Mouse (Mus musculus): Measurements from ENCODE around the gene Eif3k. TPM values are rescaled to one million over a fixed set of nuclear protein-coding genes. Genes with fewer than 3 reads are reported as not detected.
A peak's percentile ranks its signal among the peaks of the same experiment; 100 is the strongest.

The Eif3k gene
- total RNA-seq, 2 experiments from 2014 or later: 198 to 202 TPM

DNA sequence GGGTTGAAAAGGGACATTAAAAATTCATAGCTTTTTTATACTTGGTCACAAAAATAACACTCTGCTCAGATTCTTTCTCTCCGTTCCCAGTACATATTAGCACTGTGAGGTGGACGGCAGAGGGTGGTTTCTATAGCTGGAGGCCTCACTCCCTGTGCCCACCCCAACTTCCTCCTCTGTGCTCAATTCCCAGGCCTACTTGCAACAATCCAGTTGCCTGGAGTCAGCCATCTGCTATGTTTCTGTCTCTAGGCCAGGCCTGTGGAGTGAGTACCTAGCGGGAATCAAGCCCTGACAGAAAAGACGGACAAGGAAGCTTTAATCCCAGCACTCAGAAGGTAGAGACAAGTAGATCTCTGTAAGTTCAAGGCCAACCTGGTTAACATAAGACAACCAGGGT is 59.1 kb downstream of the Eif3k start:
- Histone ChIP-seq H3K4me3 (no peak overlapping the region), H3K27ac (peak overlapping the region; percentile 92)
- no peak for TF ChIP-seq CTCF (conservative IDR thresholded peaks at IDR 0.05)
- no peak for DNase-seq (ENCODE audit: low spot score in 2 of 2)

DNA sequence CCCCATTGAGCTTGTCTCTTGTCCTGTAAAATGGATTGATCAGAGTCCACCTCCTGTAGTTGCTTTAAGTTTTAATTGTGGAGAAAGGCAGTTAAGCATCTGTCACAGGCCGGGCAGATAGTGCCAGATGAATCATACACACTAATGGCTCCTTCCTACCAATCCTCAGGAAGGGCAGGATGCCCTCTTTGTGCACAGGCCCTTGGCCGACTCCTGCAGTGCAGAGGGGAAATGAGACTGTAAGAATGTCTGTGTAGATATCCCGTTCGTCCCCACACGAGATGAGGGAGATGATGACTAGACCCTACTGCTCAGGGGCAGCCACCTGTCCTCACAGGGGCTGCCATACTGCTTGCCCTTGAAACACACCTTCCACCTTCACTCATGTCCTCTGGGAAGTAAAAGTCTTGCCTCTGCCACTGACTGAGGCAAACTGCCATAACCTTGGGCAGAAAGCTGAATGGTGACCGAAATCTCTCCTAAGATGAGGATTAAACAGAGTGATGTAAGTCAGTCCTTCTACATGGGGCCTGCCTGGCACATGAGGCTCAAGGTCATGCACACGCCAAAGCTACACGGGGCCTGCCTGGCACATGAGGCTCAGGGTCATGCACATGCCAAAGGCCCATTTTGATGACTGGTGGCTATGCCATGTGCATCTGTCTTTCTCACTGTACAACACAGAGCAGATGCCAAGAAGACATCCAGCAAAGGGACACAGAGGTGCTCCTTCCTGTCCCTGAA is 59.8 kb downstream of the Eif3k start:
- no peak for DNase-seq (ENCODE audit: low spot score in 2 of 2)
- H3K4me3 ChIP-seq: no peak overlapping the region
- TF ChIP-seq CTCF (conservative IDR thresholded peaks at IDR 0.05): no peak
- peak overlapping the region; percentile 92 for H3K27ac ChIP-seq

Other genes with a start within 250 kb of the Eif3k start
- gene Mrps12, start 240.0 kb downstream of the Eif3k start, total RNA-seq (2021): 10 to 100 TPM; 57.5 to 57.9 TPM
- gene Sars2, start 239.9 kb downstream of the Eif3k start, total RNA-seq (2021): 10 to 100 TPM; 13.9 to 14.3 TPM
- under 1 TPM; 0.34 to 0.36 TPM for gene Ccer2, start 225.7 kb downstream of the Eif3k start, total RNA-seq (2021)
- gene Sirt2, start 215.1 kb downstream of the Eif3k start, total RNA-seq (2021): 100 to 1,000 TPM; 128 to 139 TPM
- 10 to 100 TPM; 25.6 to 27.2 TPM for gene Nfkbib, start 214.4 kb downstream of the Eif3k start, total RNA-seq (2021)
- gene Rinl, start 192.9 kb downstream of the Eif3k start, total RNA-seq (2021): 1 to 10 TPM; 2.6 to 4.5 TPM
- 100 to 1,000 TPM; 410 to 476 TPM for gene Hnrnpl, start 173.3 kb downstream of the Eif3k start, total RNA-seq (2021)
- gene Ech1, start 156.6 kb downstream of the Eif3k start, total RNA-seq (2021): 10 to 100 TPM; 66.4 to 68.8 TPM
- 1 to 10 TPM; 4.4 to 6.8 TPM for gene Lgals4, start 148.0 kb downstream of the Eif3k start, total RNA-seq (2021)
- not detected for gene Lgals7, start 118.0 kb downstream of the Eif3k start, total RNA-seq (2021)
- under 1 TPM; 0.15 to 0.29 TPM for gene Capn12, start 100.4 kb downstream of the Eif3k start, total RNA-seq (2021)
- 100 to 1,000 TPM; 131 to 134 TPM for gene Actn4, start 19.5 kb downstream of the Eif3k start, total RNA-seq (2021)
- gene Map4k1, start 186 bp upstream of the Eif3k start, total RNA-seq (2021): 1 to 10 TPM in 1 of 2 experiments, under 1 TPM in 1; 0.90 to 1.8 TPM
- 10 to 100 TPM; 19.6 to 23.3 TPM for gene Ryr1, start 143.3 kb upstream of the Eif3k start, total RNA-seq (2021)
- under 1 TPM; 0.91 to 0.97 TPM for gene Rasgrp4, start 153.0 kb upstream of the Eif3k start, total RNA-seq (2021)
- gene Fam98c, start 174.4 kb upstream of the Eif3k start, total RNA-seq (2021): 10 to 100 TPM; 28.1 to 29.3 TPM
- under 1 TPM; 0.88 to 0.95 TPM for gene Ggn, start 188.3 kb upstream of the Eif3k start, total RNA-seq (2021)
- 10 to 100 TPM; 46.9 to 48.1 TPM for gene Spred3, start 188.5 kb upstream of the Eif3k start, total RNA-seq (2021)
- 100 to 1,000 TPM; 131 to 133 TPM for gene Psmd8, start 198.8 kb upstream of the Eif3k start, total RNA-seq (2021)
- gene Catsperg1, start 232.2 kb upstream of the Eif3k start, total RNA-seq (2021): 1 to 10 TPM; 1.2 to 2.4 TPM

Measured in layer of hippocampus, adult 2 months (tissue).